Mouse (Mus musculus): ENCODE measurements around the gene Pbx1. TPM values are rescaled to one million over a fixed set of nuclear protein-coding genes. Genes with fewer than 3 reads are reported as not detected.

The Pbx1 gene
- total RNA-seq, 2 experiments from 2014 or later = 5.2 to 5.6 TPM

DNA sequence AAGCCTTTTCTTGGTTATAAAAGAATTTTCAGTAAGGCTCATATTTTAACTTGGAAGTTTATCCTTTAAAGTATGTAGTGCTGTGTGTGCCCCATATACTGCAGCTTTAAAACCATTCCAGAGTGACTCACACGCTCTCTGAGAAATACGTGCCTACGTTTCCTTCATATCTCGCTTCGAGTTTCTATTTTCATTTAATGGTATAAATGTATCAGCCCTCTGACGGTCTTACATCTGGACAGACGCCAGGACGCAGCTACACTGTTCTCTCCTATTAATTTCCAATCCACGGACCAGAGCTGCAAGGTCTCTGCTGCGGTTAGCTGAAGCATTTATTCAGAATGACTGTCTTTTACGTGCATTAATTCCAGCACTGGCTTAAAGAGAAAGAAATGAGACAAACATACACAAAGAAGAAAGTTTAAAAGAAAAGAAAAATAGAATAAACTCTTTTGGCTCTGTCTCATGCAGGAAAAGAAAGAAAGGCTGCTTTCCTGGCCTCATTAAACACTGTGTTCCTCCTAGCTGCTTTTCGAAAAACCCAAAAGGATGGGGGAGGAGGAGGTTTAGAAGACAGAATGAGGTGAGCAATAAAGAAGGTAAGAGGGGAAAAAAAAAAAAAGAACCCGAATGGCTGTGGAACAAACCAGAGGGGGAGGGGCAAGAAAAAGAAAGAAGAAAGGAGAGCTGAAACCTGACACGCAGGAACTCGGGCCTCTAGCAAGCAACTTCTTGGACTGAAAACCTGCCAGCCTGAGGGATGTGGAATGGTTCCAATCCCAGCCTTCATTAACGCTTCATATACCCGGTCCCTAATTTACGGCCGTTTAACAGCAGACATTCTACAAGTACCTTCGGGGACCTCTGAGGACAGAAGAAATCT, 40.2 kb downstream of the Pbx1 start:
- ATAC-seq (replicated peaks; ENCODE audit: low FRiP score, poor library complexity, severe bottlenecking) = no peak

DNA sequence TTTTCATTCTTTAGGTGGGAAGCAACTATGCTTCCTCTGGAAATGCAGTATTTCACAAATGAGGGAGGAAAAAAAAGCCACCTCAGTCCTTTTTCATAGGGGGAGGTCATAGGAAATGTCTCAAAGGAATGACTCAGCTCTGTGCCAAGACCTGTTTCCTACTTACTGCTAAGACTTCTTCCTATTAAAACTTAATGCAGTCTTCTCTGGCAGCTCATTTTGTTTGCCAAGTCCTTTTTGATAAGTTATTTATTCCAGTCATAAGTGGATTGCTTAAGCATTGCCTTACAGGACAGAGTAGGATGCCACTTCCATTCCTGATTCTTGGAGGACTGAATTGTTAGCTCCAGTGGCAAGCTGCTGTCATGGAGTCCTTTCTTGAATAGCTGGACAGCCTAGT, 41.3 kb downstream of the Pbx1 start:
- ATAC-seq (replicated peaks; ENCODE audit: low FRiP score, poor library complexity, severe bottlenecking) = no peak

DNA sequence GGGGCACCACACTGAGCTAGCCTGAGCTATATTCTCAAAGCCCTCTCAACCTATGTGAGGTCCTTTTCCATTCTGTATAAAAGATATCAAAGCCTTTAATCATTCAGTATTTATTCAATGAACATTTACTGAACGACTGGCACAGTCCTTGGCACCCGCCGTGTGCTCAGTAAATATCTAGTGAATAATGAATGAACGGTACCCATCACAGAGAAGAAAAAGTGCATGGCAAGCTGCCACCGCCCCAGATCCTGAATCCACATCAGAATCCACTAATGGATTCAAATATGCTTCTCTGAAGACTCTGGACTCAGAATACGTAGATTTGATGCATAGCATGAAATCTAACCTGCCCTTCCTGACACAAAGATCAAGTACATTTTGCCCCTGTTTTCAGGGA, 45.9 kb downstream of the Pbx1 start:
- no peak for ATAC-seq (replicated peaks; ENCODE audit: low FRiP score, poor library complexity, severe bottlenecking)

DNA sequence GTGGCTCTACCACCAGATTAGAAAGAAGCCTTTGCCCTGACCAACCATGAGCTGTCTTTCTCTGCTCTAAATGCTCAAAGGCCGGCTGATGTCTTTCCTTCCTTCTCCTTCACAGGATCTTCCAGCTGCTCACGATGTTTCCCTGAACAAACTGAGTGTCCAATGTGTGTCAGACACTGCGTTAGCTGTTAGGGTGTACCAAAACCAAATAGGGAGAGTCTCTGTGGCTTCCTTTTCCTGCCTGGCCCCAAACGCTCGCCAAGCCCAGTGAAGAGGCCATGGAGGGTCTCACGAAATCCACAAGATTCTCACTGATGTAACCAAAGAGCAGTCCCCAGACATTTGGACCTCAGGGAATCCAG, 47.5 kb downstream of the Pbx1 start:
- ATAC-seq (replicated peaks; ENCODE audit: low FRiP score, poor library complexity, severe bottlenecking) = no peak

- no peak for ATAC-seq (replicated peaks; ENCODE audit: low FRiP score, poor library complexity, severe bottlenecking)
Observed at GRCm38 (mm10) chr1:168383832-168384593, 48.1 kb downstream of the Pbx1 start.

GRCm38 (mm10) chr1:168382823-168383157, 49.3 kb downstream of the Pbx1 start:
- no peak for ATAC-seq (replicated peaks; ENCODE audit: low FRiP score, poor library complexity, severe bottlenecking)

DNA sequence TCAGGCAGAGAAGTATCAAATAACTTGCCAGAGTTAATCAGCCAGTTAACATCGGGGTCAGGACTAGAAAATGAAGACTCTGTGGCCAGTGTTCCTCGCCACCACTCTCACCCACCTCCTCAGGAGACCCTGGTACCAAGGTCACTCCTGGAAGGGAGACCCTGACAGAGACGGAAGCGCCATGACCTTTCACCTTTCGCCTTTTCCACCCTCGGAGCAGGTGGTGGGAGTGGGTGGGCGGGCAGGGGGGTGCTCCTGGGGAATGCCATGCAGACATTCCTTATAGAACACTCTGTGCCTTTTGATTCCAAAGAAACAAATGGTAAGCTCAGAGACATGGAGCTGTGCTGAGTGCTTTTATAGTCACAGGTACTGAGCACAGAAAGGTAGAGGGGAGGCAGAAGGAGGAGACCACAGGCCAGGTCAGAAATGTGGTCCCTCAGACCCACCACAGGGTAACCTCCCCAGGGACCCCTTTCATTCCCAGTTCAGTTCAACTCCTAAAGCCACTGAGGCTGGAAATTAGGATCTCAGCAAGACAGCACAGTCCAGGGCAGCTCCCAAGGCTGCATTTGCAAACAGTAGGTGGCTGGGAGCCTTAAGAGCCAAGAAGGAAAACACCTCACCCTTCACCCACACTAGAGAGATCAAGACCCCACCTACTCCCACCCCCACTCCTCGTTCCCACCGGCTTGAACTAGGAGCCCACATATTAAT, 49.8 kb downstream of the Pbx1 start:
- ATAC-seq (replicated peaks; ENCODE audit: low FRiP score, poor library complexity, severe bottlenecking) = no peak

DNA sequence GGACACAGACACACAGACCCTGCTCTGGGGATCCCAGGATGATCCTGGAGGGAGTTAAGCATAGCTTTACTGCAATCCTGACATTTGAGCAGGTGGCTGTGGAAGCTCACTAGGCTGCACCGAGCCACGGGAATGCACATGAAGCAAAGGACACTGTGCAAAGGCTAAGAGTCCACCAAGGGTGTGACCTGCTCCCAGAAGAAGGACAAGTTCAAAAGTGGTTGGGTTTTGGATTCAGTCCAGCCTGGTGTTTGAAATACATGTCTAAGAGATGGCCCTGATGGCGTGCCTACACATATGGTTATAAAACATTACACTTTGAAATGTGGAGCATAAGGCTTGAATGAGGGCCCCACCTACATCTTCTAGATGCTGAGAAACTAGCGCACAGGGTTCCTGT, 50.6 kb downstream of the Pbx1 start:
- ATAC-seq (replicated peaks; ENCODE audit: low FRiP score, poor library complexity, severe bottlenecking) = no peak

DNA sequence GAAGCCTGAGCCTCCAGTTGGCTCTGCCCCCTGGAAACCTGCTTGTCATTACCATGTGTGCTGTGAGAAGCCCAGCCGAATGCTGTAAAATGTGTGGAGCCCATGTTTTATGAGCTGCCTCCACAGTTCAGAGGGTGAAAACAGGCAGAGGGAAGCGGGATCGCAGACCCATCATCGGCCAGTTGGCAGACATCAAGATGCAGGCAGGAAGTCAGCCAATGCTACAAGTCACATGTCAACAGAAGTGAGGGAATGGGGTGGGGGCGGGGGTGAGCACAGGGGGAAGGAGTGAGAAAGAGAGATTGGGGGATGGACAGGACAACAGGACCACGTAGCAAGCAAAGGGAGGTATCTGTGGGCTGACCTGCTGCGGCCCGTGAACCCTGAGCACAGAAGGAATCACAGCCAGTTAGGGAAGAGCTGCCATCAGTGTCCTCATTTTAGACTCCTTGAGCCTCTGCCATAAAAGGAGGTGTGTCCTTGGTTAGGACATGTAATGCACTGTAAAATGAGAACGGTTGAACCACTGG, 51.8 kb downstream of the Pbx1 start:
- no peak for ATAC-seq (replicated peaks; ENCODE audit: low FRiP score, poor library complexity, severe bottlenecking)

GRCm38 (mm10) chr1:168377650-168378049, 54.4 kb downstream of the Pbx1 start:
- ATAC-seq (replicated peaks; ENCODE audit: low FRiP score, poor library complexity, severe bottlenecking) = no peak

- ATAC-seq (replicated peaks; ENCODE audit: low FRiP score, poor library complexity, severe bottlenecking) = no peak
Observed at GRCm38 (mm10) chr1:168376330-168376729, 55.7 kb downstream of the Pbx1 start.

GRCm38 (mm10) chr1:168374953-168375600, 57.0 kb downstream of the Pbx1 start:
- ATAC-seq (replicated peaks; ENCODE audit: low FRiP score, poor library complexity, severe bottlenecking) = no peak

GRCm38 (mm10) chr1:168372089-168372488, 60.0 kb downstream of the Pbx1 start:
- ATAC-seq (replicated peaks; ENCODE audit: low FRiP score, poor library complexity, severe bottlenecking) = no peak

- ATAC-seq (replicated peaks; ENCODE audit: low FRiP score, poor library complexity, severe bottlenecking) = no peak
Observed at GRCm38 (mm10) chr1:168370966-168371365, 61.1 kb downstream of the Pbx1 start.

DNA sequence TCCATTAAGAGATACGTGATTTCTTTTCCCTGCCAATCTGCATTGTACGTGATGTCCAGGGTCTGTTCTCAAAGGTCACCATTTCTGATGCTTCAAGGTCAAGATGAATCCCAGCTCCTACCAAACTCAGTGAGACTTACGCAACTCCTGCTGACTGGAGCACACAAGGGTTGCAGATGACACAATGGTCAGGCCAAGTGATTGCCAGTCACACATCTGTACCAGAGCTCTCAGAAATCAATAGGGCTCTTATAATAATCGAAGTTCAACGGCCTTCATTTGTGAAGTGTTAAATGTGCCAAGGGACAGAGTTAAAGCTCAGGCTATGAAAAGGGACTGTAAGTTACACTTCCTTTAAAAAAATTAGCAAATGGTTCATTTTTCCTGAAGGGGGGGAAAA, 65.8 kb downstream of the Pbx1 start:
- ATAC-seq (replicated peaks; ENCODE audit: low FRiP score, poor library complexity, severe bottlenecking) = no peak

GRCm38 (mm10) chr1:168364325-168364724, 67.7 kb downstream of the Pbx1 start:
- ATAC-seq (replicated peaks; ENCODE audit: low FRiP score, poor library complexity, severe bottlenecking) = no peak

GRCm38 (mm10) chr1:168363053-168363452, 69.0 kb downstream of the Pbx1 start:
- no peak for ATAC-seq (replicated peaks; ENCODE audit: low FRiP score, poor library complexity, severe bottlenecking)

DNA sequence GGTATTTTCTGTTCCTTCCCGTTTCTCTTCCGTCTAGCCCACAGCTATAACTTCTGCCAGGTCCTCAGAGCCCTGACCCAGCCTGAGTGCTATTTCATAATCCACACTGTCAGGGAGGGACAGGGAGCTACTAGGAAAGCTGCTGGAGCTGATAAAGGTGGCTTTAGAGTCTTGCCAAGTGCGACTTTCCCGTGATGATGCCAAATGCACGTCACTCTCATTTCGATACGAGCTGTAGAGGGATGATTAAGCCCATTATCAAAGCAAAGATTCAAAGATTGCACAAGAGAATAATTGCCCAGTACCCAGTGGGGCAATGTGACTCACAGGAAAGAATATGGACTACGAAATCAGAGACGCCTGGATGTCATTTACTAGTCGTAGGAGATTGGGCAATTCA, 69.6 kb downstream of the Pbx1 start:
- ATAC-seq (replicated peaks; ENCODE audit: low FRiP score, poor library complexity, severe bottlenecking) = no peak

GRCm38 (mm10) chr1:168357680-168358611, 74.1 kb downstream of the Pbx1 start:
- no peak for ATAC-seq (replicated peaks; ENCODE audit: low FRiP score, poor library complexity, severe bottlenecking)

Measured in erythroblast, adult 5-6 weeks (primary cell).